Mouse (Mus musculus) forebrain, embryonic 14.5 days (tissue): ENCODE measurements around the gene Rcbtb2. TPM values are rescaled to one million over a fixed set of nuclear protein-coding genes. Genes with fewer than 3 reads are reported as not detected.

Experiments used
- ATAC-seq: fragments of 200-750 bp; cut with Nextera tagmentation; 2 replicates; pipeline ENCODE4 v1.8.0; 2017; ENCODE audit warnings: mild to moderate bottlenecking, moderate library complexity
- DNase-seq: peaks from one replicate; pipeline ENCODE4 v3.0.0-alpha.2; 2015; ENCODE audit warnings: low spot score
- H3K27ac ChIP-seq: fragments of 300-500 bp; sonication (generic); 2 replicates; pipeline ENCODE4 v1.5.1; 2014; ENCODE audit warnings: low read depth, mild to moderate bottlenecking, control low read depth, low read length, moderate library complexity
- H3K27me3 ChIP-seq: fragments of 300-500 bp; sonication (generic); replicated peaks from 2 replicates; pipeline ENCODE4 v1.6.1; 2014; ENCODE audit warnings: low read length, control low read depth, mixed read lengths; ENCODE audit not compliant: control insufficient read depth, insufficient read depth
- H3K36me3 ChIP-seq: fragments of 300-500 bp; sonication (generic); 2 replicates; pipeline ENCODE4 v1.6.1; 2014; ENCODE audit warnings: low read length, control low read depth; ENCODE audit not compliant: control insufficient read depth, insufficient read depth
- H3K4me1 ChIP-seq: fragments of 300-500 bp; sonication (generic); 2 replicates; pipeline ENCODE4 v1.6.1; 2014; ENCODE audit warnings: antibody characterized with exemption, low read length, control low read depth; ENCODE audit not compliant: control insufficient read depth, insufficient read depth
- H3K4me2 ChIP-seq: fragments of 300-500 bp; sonication (generic); 2 replicates; pipeline ENCODE4 v1.6.1; 2014; ENCODE audit warnings: mild to moderate bottlenecking, control low read depth, low read length
- H3K4me3 ChIP-seq: fragments of 300-500 bp; sonication (generic); 2 replicates; pipeline ENCODE4 v1.5.1; 2014; ENCODE audit warnings: low read depth, low read length, control low read depth
- H3K9ac ChIP-seq: fragments of 300-500 bp; sonication (generic); 2 replicates; pipeline ENCODE4 v1.6.1; 2014; ENCODE audit warnings: mild to moderate bottlenecking, low read length, control low read depth, moderate library complexity
- H3K9me3 ChIP-seq: fragments of 300-500 bp; sonication (generic); replicated peaks from 2 replicates; pipeline ENCODE4 v1.6.1; 2016; ENCODE audit warnings: low read length, control low read depth, mixed read lengths; ENCODE audit not compliant: control insufficient read depth
- WGBS: fragments of 180-500 bp; shearing (Covaris S2); extraction: QIAGEN DNeasy Blood & Tissue Kit; methylation state at CpG from one replicate; pipeline ENCODE4 v1.1.7; 2014; 5-methylcytosine and 5-hydroxymethylcytosine counted together
- polyA plus RNA-seq: library from polyadenylated mRNA; unstranded; fragments of >200 nt; fragmentation: Nextera tagmentation; extraction: Ambion mirVana; gene quantifications from 2 replicates; pipeline ENCODE4 v1.2.1, GENCODE M21; 2014

Gene Rcbtb2
- polyA plus RNA-seq, 1 experiment from 2014 or later = 83.1 TPM

GRCm38 (mm10) chr14:73119966-73120365, 2.9 kb upstream of the Rcbtb2 start:
- Histone ChIP-seq H3K4me1 (no peaks in the 10 kb centered on the region), H3K27me3 (no peaks in the 10 kb centered on the region), H3K4me3 (no peak overlapping the region), H3K9ac (no peak overlapping the region), H3K36me3 (no peaks in the 10 kb centered on the region), H3K4me2 (no peak overlapping the region), H3K9me3 (no peaks in the 10 kb centered on the region), H3K27ac (no peak overlapping the region)
- ATAC-seq (no peak), DNase-seq (no peak)
- WGBS = 20% methylated on average over 2 of the region's 2 CpGs

GRCm38 (mm10) chr14:73122211-73122922, 470 bp upstream of the Rcbtb2 start:
- ATAC-seq = no peak
- 50% methylated on average over 4 of the region's 4 CpGs for WGBS

DNA sequence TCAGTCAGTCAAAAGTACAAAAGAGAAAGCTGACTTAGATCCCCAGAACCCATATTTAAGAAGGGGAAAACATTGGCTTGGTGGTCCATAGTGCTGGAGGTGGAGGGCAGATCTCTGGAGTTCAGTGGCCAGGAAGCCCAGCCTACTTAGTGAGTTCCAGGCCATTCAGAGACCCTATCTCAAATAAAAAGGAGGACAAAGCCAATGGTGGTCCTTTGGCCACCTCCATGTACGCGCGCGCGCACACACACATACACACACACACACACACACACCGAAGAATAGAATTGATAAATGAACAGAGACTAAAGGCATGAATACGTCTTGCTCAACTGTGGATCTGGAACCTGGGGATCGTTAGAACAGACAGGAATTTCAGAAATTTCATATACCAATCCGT, 544 bp downstream of the Rcbtb2 start:
- no peak overlapping the region for H3K9ac ChIP-seq
- no peak overlapping the region for H3K4me3 ChIP-seq
- DNase-seq (no peak), ATAC-seq (no peak)
- H3K9me3 ChIP-seq = no peaks in the 10 kb centered on the region
- no peak overlapping the region for H3K4me2 ChIP-seq
- H3K27ac ChIP-seq = no peak overlapping the region
- no peaks in the 10 kb centered on the region for H3K4me1 ChIP-seq
- H3K36me3 ChIP-seq = no peaks in the 10 kb centered on the region
- 96% methylated on average over 9 of the region's 9 CpGs for WGBS
- no peaks in the 10 kb centered on the region for H3K27me3 ChIP-seq

More at GRCm38 (mm10) chr14:73122211-73122922, 470 bp upstream of the Rcbtb2 start:
- Histone ChIP-seq H3K36me3 (no peaks in the 10 kb centered on the region), H3K9me3 (no peaks in the 10 kb centered on the region), H3K4me1 (no peaks in the 10 kb centered on the region), H3K4me3 (no peak overlapping the region), H3K27me3 (no peaks in the 10 kb centered on the region), H3K4me2 (no peak overlapping the region), H3K9ac (no peak overlapping the region), H3K27ac (no peak overlapping the region)
- no peak for DNase-seq

DNA sequence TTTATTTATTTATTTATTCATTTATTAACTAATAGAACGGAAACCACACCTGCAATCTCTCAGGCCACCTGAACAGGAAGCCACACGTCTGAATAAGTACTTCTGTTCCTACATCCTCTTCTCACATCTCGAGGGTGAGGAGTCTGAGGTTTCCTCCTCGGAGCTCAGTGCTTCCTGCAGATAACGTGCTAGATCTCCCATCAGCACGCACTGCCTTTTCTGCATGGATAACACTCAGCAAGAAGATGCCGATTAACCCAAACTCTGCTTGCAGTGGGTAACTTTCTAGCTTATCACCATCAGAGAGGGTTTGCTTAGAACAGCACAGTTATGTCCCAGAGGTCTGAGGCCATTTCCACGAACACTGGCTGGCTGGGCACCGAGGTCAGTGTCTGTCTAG, 949 bp downstream of the Rcbtb2 start:
- H3K36me3 ChIP-seq = no peaks in the 10 kb centered on the region
- H3K4me3 ChIP-seq = no peak overlapping the region
- H3K9ac ChIP-seq = no peak overlapping the region
- H3K9me3 ChIP-seq = no peaks in the 10 kb centered on the region
- H3K27me3 ChIP-seq = no peaks in the 10 kb centered on the region
- no peak overlapping the region for H3K27ac ChIP-seq
- ATAC-seq (no peak), DNase-seq (no peak)
- 87% methylated on average over 9 of the region's 9 CpGs for WGBS
- H3K4me2 ChIP-seq = no peak overlapping the region
- no peaks in the 10 kb centered on the region for H3K4me1 ChIP-seq

DNA sequence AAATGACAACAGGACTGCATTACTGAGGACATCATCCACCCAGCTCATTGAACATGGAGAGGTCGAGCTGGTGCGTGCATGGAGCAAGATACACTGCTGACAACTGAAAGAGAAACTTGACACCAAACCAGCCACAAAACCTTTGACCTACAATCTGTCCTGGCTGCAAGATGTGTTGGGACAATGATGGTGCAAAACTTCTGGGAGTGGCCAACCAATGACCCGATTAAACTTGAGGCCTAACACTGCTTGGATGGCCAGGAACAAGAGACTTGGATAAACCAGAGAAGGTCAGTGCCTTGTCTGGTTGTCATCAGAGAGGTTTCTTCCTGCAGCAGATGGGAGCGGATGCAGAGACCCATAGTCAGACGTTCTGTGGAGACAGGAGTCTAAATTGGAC, 7.7 kb downstream of the Rcbtb2 start:
- WGBS = 86% methylated on average over 5 of the region's 5 CpGs
- Histone ChIP-seq H3K9ac (no peak overlapping the region), H3K9me3 (no peaks in the 10 kb centered on the region), H3K4me3 (no peak overlapping the region), H3K27ac (no peak overlapping the region), H3K4me2 (no peak overlapping the region), H3K27me3 (no peaks in the 10 kb centered on the region), H3K4me1 (no peaks in the 10 kb centered on the region), H3K36me3 (no peaks in the 10 kb centered on the region)
- DNase-seq (no peak), ATAC-seq (no peak)

DNA sequence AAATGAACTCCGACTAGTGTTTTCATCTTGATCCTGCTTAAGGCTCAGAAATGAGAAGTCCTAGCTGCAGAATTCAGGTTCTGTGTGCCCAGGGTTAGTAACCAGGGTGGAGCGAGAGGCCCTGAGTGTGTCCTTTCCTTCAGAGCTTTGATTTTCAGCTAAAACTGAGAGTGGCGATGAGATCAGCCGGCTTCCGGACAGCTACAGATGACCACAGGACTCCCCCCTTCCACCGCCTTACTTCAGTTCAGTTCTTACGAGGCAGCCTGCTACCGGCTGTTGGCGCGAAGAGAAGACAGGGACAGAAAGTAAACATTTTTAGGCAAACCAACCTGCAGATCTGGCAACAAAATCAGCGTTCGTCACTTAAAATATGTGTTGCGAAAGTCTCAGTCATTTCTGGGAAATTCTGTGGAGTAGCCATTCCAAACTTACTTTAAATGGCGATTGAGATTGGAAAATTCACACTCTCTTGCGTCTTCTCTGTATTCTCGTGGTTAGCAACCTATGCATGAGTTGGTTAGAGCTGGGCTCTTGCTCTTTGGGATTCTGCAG, 9.1 kb downstream of the Rcbtb2 start:
- Histone ChIP-seq H3K4me1 (no peaks in the 10 kb centered on the region), H3K4me2 (no peak overlapping the region), H3K27ac (no peak overlapping the region), H3K9me3 (no peaks in the 10 kb centered on the region), H3K9ac (no peak overlapping the region), H3K27me3 (no peaks in the 10 kb centered on the region), H3K36me3 (no peaks in the 10 kb centered on the region), H3K4me3 (no peak overlapping the region)
- ATAC-seq (no peak), DNase-seq (no peak)
- WGBS = 93% methylated on average over 16 of the region's 16 CpGs

GRCm38 (mm10) chr14:73132731-73133130, 9.9 kb downstream of the Rcbtb2 start:
- no peaks in the 10 kb centered on the region for H3K36me3 ChIP-seq
- no peak for DNase-seq
- H3K9ac ChIP-seq = no peak overlapping the region

GRCm38 (mm10) chr14:73137234-73137633, 14.4 kb downstream of the Rcbtb2 start:
- Histone ChIP-seq H3K9ac (no peak overlapping the region), H3K27me3 (no peaks in the 10 kb centered on the region), H3K9me3 (no peaks in the 10 kb centered on the region), H3K4me3 (no peak overlapping the region), H3K27ac (no peak overlapping the region), H3K4me1 (peaks cover 3% of the 10 kb centered on the region; the same call in 1 of the 2 replicates), H3K4me2 (no peak overlapping the region), H3K36me3 (no peaks in the 10 kb centered on the region)
- ATAC-seq (no peak), DNase-seq (no peak)
- 82% methylated on average over 5 of the region's 5 CpGs for WGBS

More at GRCm38 (mm10) chr14:73132731-73133130, 9.9 kb downstream of the Rcbtb2 start:
- no peaks in the 10 kb centered on the region for H3K27me3 ChIP-seq
- no peak for ATAC-seq
- WGBS = 72% methylated on average over 4 of the region's 4 CpGs
- no peaks in the 10 kb centered on the region for H3K4me1 ChIP-seq
- no peak overlapping the region for H3K27ac ChIP-seq
- no peak overlapping the region for H3K4me3 ChIP-seq
- H3K9me3 ChIP-seq = no peaks in the 10 kb centered on the region
- no peak overlapping the region for H3K4me2 ChIP-seq

GRCm38 (mm10) chr14:73138483-73138882, 15.6 kb downstream of the Rcbtb2 start:
- peaks cover 5% of the 10 kb centered on the region; the same call in 1 of the 2 replicates for H3K4me1 ChIP-seq
- H3K9ac ChIP-seq = no peak overlapping the region
- DNase-seq = no peak
- H3K27me3 ChIP-seq = no peaks in the 10 kb centered on the region
- WGBS = 94% methylated on average over 7 of the region's 7 CpGs
- H3K36me3 ChIP-seq = no peaks in the 10 kb centered on the region
- H3K4me2 ChIP-seq = no peak overlapping the region
- no peaks in the 10 kb centered on the region for H3K9me3 ChIP-seq
- ATAC-seq = no peak
- H3K27ac ChIP-seq = no peak overlapping the region
- no peak overlapping the region for H3K4me3 ChIP-seq
